Mouse (Mus musculus) lung, postnatal 0 days (tissue): ENCODE data around the gene Gm20075. TPM values are rescaled to one million over a fixed set of nuclear protein-coding genes. Genes with fewer than 3 reads are reported as not detected.

Source experiments
- ATAC-seq: fragments of 200-750 bp; cut with Nextera tagmentation; 2 replicates; pipeline ENCODE4 v1.8.0; 2017; ENCODE audit warnings: moderate library complexity
- DNase-seq: peaks from one replicate; pipeline ENCODE4 v3.0.0-alpha.2; 2016; ENCODE audit warnings: low spot score
- H3K27ac ChIP-seq: fragments of 300-500 bp; sonication (generic); 2 replicates; pipeline ENCODE4 v1.5.1; 2014; ENCODE audit warnings: antibody characterized with exemption, mild to moderate bottlenecking, low read length, mixed read lengths
- H3K27me3 ChIP-seq: fragments of 300-500 bp; sonication (generic); replicated peaks from 2 replicates; pipeline ENCODE4 v1.6.1; 2014; ENCODE audit warnings: low read length, mixed read lengths; ENCODE audit not compliant: insufficient read depth
- H3K36me3 ChIP-seq: fragments of 300-500 bp; sonication (generic); 2 replicates; pipeline ENCODE4 v1.6.1; 2014; ENCODE audit warnings: low read length, mixed read lengths; ENCODE audit not compliant: insufficient read depth
- H3K4me1 ChIP-seq: fragments of 300-500 bp; sonication (generic); 2 replicates; pipeline ENCODE4 v1.6.1; 2014; ENCODE audit warnings: antibody characterized with exemption, low read depth, low read length, mixed read lengths; ENCODE audit not compliant: insufficient read depth
- H3K4me2 ChIP-seq: fragments of 300-500 bp; sonication (generic); replicated peaks from 2 replicates; pipeline ENCODE4 v1.6.1; 2014; ENCODE audit warnings: low read depth, mild to moderate bottlenecking, low read length, moderate library complexity, mixed read lengths
- H3K4me3 ChIP-seq: fragments of 300-500 bp; sonication (generic); 2 replicates; pipeline ENCODE4 v1.5.1; 2014; ENCODE audit warnings: low read depth, low read length
- H3K9ac ChIP-seq: fragments of 300-500 bp; sonication (generic); replicated peaks from 2 replicates; pipeline ENCODE4 v1.6.1; 2014; ENCODE audit warnings: low read depth, mild to moderate bottlenecking
- H3K9me3 ChIP-seq: fragments of 300-500 bp; sonication (generic); 2 replicates; pipeline ENCODE4 v1.6.1; 2016; ENCODE audit warnings: low read length, mixed read lengths
- CTCF ChIP-seq: IDR thresholded peaks from 2 replicates; pipeline ENCODE4 v1.5.1; 2016; ENCODE audit warnings: antibody characterized with exemption, mild to moderate bottlenecking
- EP300 ChIP-seq: IDR thresholded peaks from 2 replicates; pipeline ENCODE4 v1.6.1; 2016; ENCODE audit warnings: antibody characterized with exemption, mild to moderate bottlenecking, control low read depth
- WGBS: fragments of 180-500 bp; shearing (Covaris S2); extraction: QIAGEN DNeasy Blood & Tissue Kit; methylation state at CpG from one replicate; pipeline ENCODE4 v1.1.7; 2014; 5-methylcytosine and 5-hydroxymethylcytosine counted together
- polyA plus RNA-seq: library from polyadenylated mRNA; unstranded; fragments of >200 nt; fragmentation: Nextera tagmentation; extraction: Ambion mirVana; gene quantifications from 2 replicates; pipeline ENCODE4 v1.2.1, GENCODE M21; 2015

The Gm20075 gene
- polyA plus RNA-seq, 1 experiment from 2014 or later: 15.2 TPM

DNA sequence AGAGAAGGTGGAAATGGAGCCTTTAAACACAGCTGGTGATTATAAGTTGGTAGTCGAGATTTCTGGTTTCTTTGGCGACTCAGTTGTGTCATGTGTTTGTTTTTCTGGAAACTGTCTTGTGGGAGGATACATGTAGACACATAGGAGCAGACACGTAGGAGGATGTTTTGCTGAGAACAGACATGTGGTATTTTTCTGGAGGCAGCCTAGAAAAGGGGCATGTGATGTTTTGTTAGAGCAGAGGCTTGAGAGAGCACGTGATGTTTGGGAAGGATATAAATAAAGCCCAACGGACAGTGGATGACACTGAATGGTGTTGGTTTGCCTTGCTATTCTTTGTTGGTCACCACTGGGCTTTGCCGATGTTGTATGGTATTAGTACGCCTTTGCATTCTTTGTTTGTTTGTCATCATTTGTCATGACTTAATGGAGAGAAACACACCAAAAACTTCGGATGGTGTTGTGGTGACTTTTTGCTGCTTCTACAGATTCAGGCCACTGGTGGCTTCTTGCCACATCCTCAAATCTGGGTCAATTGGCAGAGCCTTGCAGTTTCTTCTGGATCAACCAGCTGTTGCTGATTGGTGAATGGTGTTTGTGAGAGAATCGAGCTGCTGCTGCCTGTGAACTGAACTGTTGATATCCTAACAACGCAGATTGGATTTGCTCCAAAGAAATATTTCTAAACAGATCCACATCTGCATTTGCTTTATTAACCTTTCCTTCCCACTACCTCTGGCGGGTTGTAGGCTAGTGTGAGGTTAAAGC, 40.7 kb downstream of the Gm20075 start:
- 53% methylated on average over 11 of the region's 11 CpGs for WGBS
- peak; percentile 70 for DNase-seq
- H3K4me3 ChIP-seq: no peak overlapping the region

DNA sequence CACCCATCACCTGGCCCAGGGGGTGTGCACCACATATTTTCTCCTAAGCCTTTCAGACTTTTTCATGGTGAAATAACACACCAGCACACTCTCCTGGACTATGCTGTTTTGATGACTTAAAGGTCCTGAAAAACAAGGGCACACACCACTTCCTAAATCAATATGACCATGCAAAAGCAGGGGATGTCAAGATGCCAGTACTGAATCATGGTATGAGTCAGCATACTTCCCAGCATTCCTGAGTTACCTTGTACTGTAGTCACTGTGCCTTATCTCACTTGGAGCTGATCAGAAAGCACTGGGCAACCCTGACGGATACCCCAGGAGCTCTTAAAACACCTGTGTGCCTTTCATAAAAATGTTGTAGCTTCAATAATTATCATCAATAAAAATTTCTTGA, 41.6 kb downstream of the Gm20075 start:
- Histone ChIP-seq H3K27ac (no peak overlapping the region), H3K4me1 (no peaks in the 10 kb centered on the region), H3K4me3 (no peak overlapping the region), H3K9ac (no peak overlapping the region), H3K27me3 (no peaks in the 10 kb centered on the region), H3K9me3 (no peaks in the 10 kb centered on the region), H3K4me2 (no peak overlapping the region), H3K36me3 (no peaks in the 10 kb centered on the region)
- no peak for DNase-seq
- 50% methylated on average over 1 of the region's 1 CpGs for WGBS
- no peak for ATAC-seq
- no peak for TF ChIP-seq CTCF
- no peak for TF ChIP-seq EP300

More for the DNA sequence above, 40.7 kb downstream of the Gm20075 start:
- no peaks in the 10 kb centered on the region for H3K4me1 ChIP-seq
- no peaks in the 10 kb centered on the region for H3K27me3 ChIP-seq
- no peak overlapping the region for H3K4me2 ChIP-seq
- no peaks in the 10 kb centered on the region for H3K36me3 ChIP-seq
- no peaks in the 10 kb centered on the region for H3K9me3 ChIP-seq
- ATAC-seq: peak; percentile 85
- no peak overlapping the region for H3K9ac ChIP-seq
- peak; percentile 48 for TF ChIP-seq EP300
- TF ChIP-seq CTCF: no peak
- H3K27ac ChIP-seq: no peak overlapping the region

DNA sequence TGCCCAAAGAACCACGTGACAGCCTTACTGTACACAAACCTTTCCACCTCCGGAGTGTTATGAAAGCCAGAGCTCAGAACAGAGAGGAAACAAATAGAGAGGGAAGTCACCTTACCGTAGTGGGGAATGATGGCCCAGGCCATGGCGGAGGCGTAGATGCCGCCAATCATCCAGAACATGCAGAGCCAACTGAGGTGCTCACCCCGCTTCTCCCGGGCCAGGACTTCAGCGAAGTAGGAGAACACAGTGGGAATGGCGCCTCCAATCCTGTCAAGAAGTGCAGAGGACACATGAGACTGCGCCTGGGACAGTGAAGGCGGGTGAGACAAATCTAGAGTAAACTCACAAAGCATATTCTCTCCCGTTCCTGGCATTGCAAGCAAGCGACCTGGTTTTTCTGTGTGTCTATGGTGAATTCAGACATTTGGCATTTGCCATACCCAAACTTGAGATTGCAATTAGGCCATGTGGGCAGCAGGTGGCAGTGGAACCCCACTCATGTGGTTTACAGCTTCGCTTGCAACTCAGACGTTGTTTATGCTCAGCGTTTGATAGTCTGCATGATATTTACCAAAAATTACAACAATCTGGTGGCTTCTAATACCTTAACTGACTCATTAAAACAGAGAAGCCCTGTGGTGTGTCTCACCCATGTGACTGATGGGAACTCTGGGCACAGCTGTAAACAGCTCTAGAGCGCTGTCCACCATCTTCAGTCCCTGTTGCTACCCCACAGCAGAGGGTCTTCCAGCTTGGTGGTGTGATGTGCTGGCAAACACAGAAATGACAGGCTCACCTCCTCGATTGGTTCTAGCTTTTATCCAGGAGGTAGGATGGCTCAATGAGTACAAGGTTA, 50.6 kb downstream of the Gm20075 start:
- Histone ChIP-seq H3K9ac (no peak overlapping the region), H3K4me3 (no peak overlapping the region), H3K9me3 (no peaks in the 10 kb centered on the region), H3K27me3 (no peaks in the 10 kb centered on the region), H3K27ac (no peak overlapping the region), H3K4me2 (no peak overlapping the region), H3K36me3 (no peaks in the 10 kb centered on the region), H3K4me1 (no peaks in the 10 kb centered on the region)
- TF ChIP-seq CTCF (peak; percentile 75), EP300 (no peak)
- ATAC-seq: no peak
- 59% methylated on average over 19 of the region's 19 CpGs for WGBS
- no peak for DNase-seq

Other genes starting within 250 kb of the Gm20075 start
- gene Iqgap2, start 189.5 kb downstream of the Gm20075 start, polyA plus RNA-seq: 2.7 and 3.4 TPM in 2 replicates
- not detected in 2 replicates for gene Gm17190, start 678 bp upstream of the Gm20075 start, polyA plus RNA-seq
- gene Sv2c, start 51.2 kb upstream of the Gm20075 start, polyA plus RNA-seq: 0.27 and 0.30 TPM in 2 replicates